Mouse (Mus musculus) spleen, adult 2 months (tissue): ENCODE measurements at regions not wholly inside any gene's neighbourhood (a gene's known extent, or its start where the extent isn't known, plus 50 kb on each side); places are given as distances from the start of the nearest gene placed in this dataset.

Experiments
- CTCF ChIP-seq: fragments of 200-500 bp; IDR thresholded peaks from 2 replicates; pipeline ENCODE4 v1.5.1; 2011; ENCODE audit warnings: mild to moderate bottlenecking, inconsistent platforms; ENCODE audit not compliant: insufficient read depth, insufficient read length, insufficient replicate concordance; ENCODE audit errors: extremely low read depth
- POLR2A ChIP-seq: fragments of 200-500 bp; IDR thresholded peaks from 2 replicates; pipeline ENCODE4 v1.6.1; 2011; ENCODE audit warnings: low read depth, low read length, inconsistent platforms

GRCm38 (mm10) chr2:169028531-169029114 is 73.2 kb upstream of the Zfp64 start:
- no peak for TF ChIP-seq POLR2A
- TF ChIP-seq CTCF, result no peak
